Mouse (Mus musculus) lung, postnatal 0 days (tissue): ENCODE measurements at regions not wholly inside any gene's neighbourhood (a gene's known extent, or its start where the extent isn't known, plus 50 kb on each side); places are given as distances from the start of the nearest gene placed in this dataset.
"Not testable (repeated sequence)": the region's sequence is repeated elsewhere in the genome, so short reads cannot be mapped to it uniquely, and the experiment has no call there.

ENCODE experiments used
- ATAC-seq: fragments of 200-750 bp; cut with Nextera tagmentation; 2 replicates; pipeline ENCODE4 v1.8.0; 2017; ENCODE audit warnings: moderate library complexity
- DNase-seq: peaks from one replicate; pipeline ENCODE4 v3.0.0-alpha.2; 2016; ENCODE audit warnings: low spot score
- H3K27ac ChIP-seq: fragments of 300-500 bp; sonication (generic); 2 replicates; pipeline ENCODE4 v1.5.1; 2014; ENCODE audit warnings: antibody characterized with exemption, mild to moderate bottlenecking, low read length, mixed read lengths
- H3K27me3 ChIP-seq: fragments of 300-500 bp; sonication (generic); replicated peaks from 2 replicates; pipeline ENCODE4 v1.6.1; 2014; ENCODE audit warnings: low read length, mixed read lengths; ENCODE audit not compliant: insufficient read depth
- H3K36me3 ChIP-seq: fragments of 300-500 bp; sonication (generic); 2 replicates; pipeline ENCODE4 v1.6.1; 2014; ENCODE audit warnings: low read length, mixed read lengths; ENCODE audit not compliant: insufficient read depth
- H3K4me1 ChIP-seq: fragments of 300-500 bp; sonication (generic); 2 replicates; pipeline ENCODE4 v1.6.1; 2014; ENCODE audit warnings: antibody characterized with exemption, low read depth, low read length, mixed read lengths; ENCODE audit not compliant: insufficient read depth
- H3K4me2 ChIP-seq: fragments of 300-500 bp; sonication (generic); replicated peaks from 2 replicates; pipeline ENCODE4 v1.6.1; 2014; ENCODE audit warnings: low read depth, mild to moderate bottlenecking, low read length, moderate library complexity, mixed read lengths
- H3K4me3 ChIP-seq: fragments of 300-500 bp; sonication (generic); 2 replicates; pipeline ENCODE4 v1.5.1; 2014; ENCODE audit warnings: low read depth, low read length
- H3K9ac ChIP-seq: fragments of 300-500 bp; sonication (generic); replicated peaks from 2 replicates; pipeline ENCODE4 v1.6.1; 2014; ENCODE audit warnings: low read depth, mild to moderate bottlenecking
- H3K9me3 ChIP-seq: fragments of 300-500 bp; sonication (generic); 2 replicates; pipeline ENCODE4 v1.6.1; 2016; ENCODE audit warnings: low read length, mixed read lengths
- CTCF ChIP-seq: IDR thresholded peaks from 2 replicates; pipeline ENCODE4 v1.5.1; 2016; ENCODE audit warnings: antibody characterized with exemption, mild to moderate bottlenecking
- EP300 ChIP-seq: IDR thresholded peaks from 2 replicates; pipeline ENCODE4 v1.6.1; 2016; ENCODE audit warnings: antibody characterized with exemption, mild to moderate bottlenecking, control low read depth
- whole genome bisulfite sequencing: fragments of 180-500 bp; shearing (Covaris S2); extraction: QIAGEN DNeasy Blood & Tissue Kit; methylation state at CpG from one replicate; pipeline ENCODE4 v1.1.7; 2014; 5-methylcytosine and 5-hydroxymethylcytosine counted together

DNA sequence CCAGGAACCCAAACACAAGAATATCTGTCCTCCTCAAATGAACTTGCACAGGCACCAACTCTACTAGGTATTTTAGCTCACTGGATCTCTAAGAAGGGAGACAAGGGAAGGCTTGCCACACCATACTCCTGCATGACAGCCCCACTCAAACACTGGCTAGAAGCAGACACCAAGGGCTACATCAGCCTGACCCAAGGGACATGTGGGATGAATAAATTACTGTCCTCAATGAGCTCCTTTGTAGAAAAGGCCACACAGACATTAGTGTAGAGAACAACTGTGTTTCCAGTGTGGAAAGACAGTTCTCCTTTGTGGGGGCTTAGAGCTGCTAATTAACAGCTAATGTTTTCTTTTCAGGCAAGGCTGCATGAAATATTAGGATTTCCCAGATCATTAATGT lies 335.9 kb upstream of the Clnk start:
- no peak overlapping the region for H3K4me2 ChIP-seq
- H3K27ac ChIP-seq, result no peak overlapping the region
- TF ChIP-seq EP300 (no peak), CTCF (no peak)
- H3K4me1 ChIP-seq, result no peaks in the 10 kb centered on the region
- no peak overlapping the region for H3K4me3 ChIP-seq
- H3K27me3 ChIP-seq, result no peaks in the 10 kb centered on the region
- H3K9me3 ChIP-seq, result no peaks in the 10 kb centered on the region
- H3K9ac ChIP-seq, result no peak overlapping the region
- DNase-seq (no peak), ATAC-seq (no peak)
- H3K36me3 ChIP-seq, result no peaks in the 10 kb centered on the region

DNA sequence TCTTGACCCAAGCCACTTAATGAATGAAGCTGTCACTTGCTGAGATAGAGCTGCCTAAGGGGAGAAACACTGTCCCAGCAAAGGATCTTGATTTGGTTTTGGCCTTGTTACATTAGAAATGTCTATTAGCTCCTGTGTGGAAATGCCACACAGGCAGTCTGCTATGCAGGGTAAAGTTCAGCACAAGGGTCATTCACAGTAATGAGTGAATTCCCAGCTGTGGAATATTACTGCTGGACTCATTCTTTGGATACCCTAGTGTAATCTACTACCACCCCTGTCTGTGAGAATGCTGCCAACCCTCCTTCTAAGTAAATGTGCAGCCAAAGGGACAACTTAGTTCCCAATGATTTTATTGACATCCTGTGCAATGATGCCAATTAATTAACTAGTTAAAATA lies 322.2 kb upstream of the Clnk start:
- H3K9me3 ChIP-seq, result no peaks in the 10 kb centered on the region
- DNase-seq (no peak), ATAC-seq (no peak)
- H3K27me3 ChIP-seq, result no peaks in the 10 kb centered on the region
- H3K4me2 ChIP-seq, result no peak overlapping the region
- no peak for TF ChIP-seq EP300
- H3K4me1 ChIP-seq, result no peaks in the 10 kb centered on the region
- no peak overlapping the region for H3K27ac ChIP-seq
- H3K9ac ChIP-seq, result no peak overlapping the region
- no peaks in the 10 kb centered on the region for H3K36me3 ChIP-seq
- H3K4me3 ChIP-seq, result no peak overlapping the region

GRCm38 (mm10) chr5:39191153-39191552 lies 314.5 kb upstream of the Clnk start:
- not testable (repeated sequence) for H3K9me3 ChIP-seq, H3K4me1 ChIP-seq, ATAC-seq, H3K27ac ChIP-seq, H3K4me3 ChIP-seq, H3K36me3 ChIP-seq, H3K4me2 ChIP-seq, H3K27me3 ChIP-seq, DNase-seq, H3K9ac ChIP-seq
- 79% methylated on average over 2 of the region's 4 CpGs for WGBS

GRCm38 (mm10) chr5:39181616-39182402 lies 305.2 kb upstream of the Clnk start:
- TF ChIP-seq CTCF, result no peak
- TF ChIP-seq EP300, result no peak
- no peaks in the 10 kb centered on the region for H3K27me3 ChIP-seq
- no peak for DNase-seq
- no peak for ATAC-seq
- H3K36me3 ChIP-seq, result no peaks in the 10 kb centered on the region
- H3K27ac ChIP-seq, result no peak overlapping the region
- no peaks in the 10 kb centered on the region for H3K4me1 ChIP-seq
- no peak overlapping the region for H3K9ac ChIP-seq
- H3K4me2 ChIP-seq, result no peak overlapping the region
- WGBS, result 51% methylated on average over 2 of the region's 2 CpGs
- H3K4me3 ChIP-seq, result no peak overlapping the region
- no peaks in the 10 kb centered on the region for H3K9me3 ChIP-seq

DNA sequence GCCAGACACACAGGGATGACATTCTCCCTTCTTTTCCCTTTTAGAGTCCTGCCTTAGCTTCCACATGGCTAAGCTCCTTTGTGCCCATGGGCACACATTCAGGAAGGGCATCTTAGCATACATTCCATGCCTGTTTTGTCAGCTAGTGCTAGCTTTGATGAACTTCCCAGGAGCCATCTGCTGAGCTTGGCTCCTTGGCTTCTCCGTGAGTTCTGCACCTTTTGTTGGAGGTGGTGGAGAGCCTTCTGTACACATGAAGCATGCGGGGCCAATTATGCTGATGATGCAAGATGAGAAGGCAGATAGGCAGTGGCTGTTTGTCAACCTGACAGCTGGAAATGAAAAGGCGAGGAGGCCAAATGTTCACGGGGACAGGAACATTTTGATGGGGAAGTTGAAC lies 304.4 kb upstream of the Clnk start:
- H3K36me3 ChIP-seq, result no peaks in the 10 kb centered on the region
- H3K9ac ChIP-seq, result no peak overlapping the region
- no peak overlapping the region for H3K27ac ChIP-seq
- 24% methylated on average over 4 of the region's 4 CpGs for WGBS
- no peak for DNase-seq
- TF ChIP-seq EP300, result no peak
- no peak for TF ChIP-seq CTCF
- ATAC-seq, result no peak
- no peak overlapping the region for H3K4me3 ChIP-seq
- no peaks in the 10 kb centered on the region for H3K27me3 ChIP-seq
- no peak overlapping the region for H3K4me2 ChIP-seq
- no peaks in the 10 kb centered on the region for H3K9me3 ChIP-seq
- no peaks in the 10 kb centered on the region for H3K4me1 ChIP-seq

DNA sequence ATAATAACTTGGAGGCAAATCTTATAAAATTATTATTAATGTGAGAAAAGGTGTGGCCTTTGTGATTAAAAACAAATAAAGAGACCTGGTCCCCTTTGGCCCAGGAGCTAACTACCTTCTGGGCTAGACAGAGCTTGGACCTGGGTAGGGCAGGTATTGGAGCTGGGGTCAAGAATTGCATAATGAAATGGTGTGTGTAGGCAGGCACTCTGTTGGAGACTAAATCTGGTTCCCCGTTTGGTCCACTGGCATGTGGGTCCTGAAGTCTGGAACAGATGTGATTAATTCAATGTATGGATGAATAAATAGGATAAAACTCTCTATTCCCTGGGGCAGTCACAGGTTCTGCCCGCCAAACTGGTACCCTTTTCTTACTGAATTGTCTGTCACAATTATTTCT lies 301.3 kb upstream of the Clnk start:
- TF ChIP-seq EP300 (no peak), CTCF (no peak)
- ATAC-seq, result no peak
- WGBS, result 64% methylated on average over 2 of the region's 2 CpGs

GRCm38 (mm10) chr5:39176906-39177305 lies 300.3 kb upstream of the Clnk start:
- no peak for ATAC-seq
- Histone ChIP-seq H3K27ac (no peak overlapping the region), H3K4me2 (no peak overlapping the region), H3K9me3 (no peaks in the 10 kb centered on the region), H3K27me3 (no peaks in the 10 kb centered on the region), H3K4me3 (no peak overlapping the region), H3K4me1 (no peaks in the 10 kb centered on the region), H3K9ac (no peak overlapping the region), H3K36me3 (no peaks in the 10 kb centered on the region)
- DNase-seq, result no peak
- 93% methylated on average over 2 of the region's 2 CpGs for WGBS
- TF ChIP-seq CTCF (no peak), EP300 (no peak)

More for the DNA sequence above, 301.3 kb upstream of the Clnk start:
- H3K4me2 ChIP-seq, result no peak overlapping the region
- no peak overlapping the region for H3K27ac ChIP-seq
- H3K36me3 ChIP-seq, result no peaks in the 10 kb centered on the region
- no peaks in the 10 kb centered on the region for H3K4me1 ChIP-seq
- no peaks in the 10 kb centered on the region for H3K9me3 ChIP-seq
- no peak overlapping the region for H3K4me3 ChIP-seq
- no peak overlapping the region for H3K9ac ChIP-seq
- no peaks in the 10 kb centered on the region for H3K27me3 ChIP-seq
- DNase-seq, result no peak
